8 mouse cellular contexts compared by ENCODE assay signal in genomic region chr16:65105184-65105931, GRCm38 (mm10). TPM values are rescaled to one million over a fixed set of nuclear protein-coding genes. Genes with fewer than 3 reads are reported as not detected.
DNase-seq lines count a peak whose midpoint lies in the region; ATAC-seq and TF ChIP-seq lines count a peak whose summit lies in the region.

TSS of gene Htr1f (minus strand) at chr16:65105854.

- peak within 1 kb of the TSS; percentile 36 for H3K4me3 ChIP-seq in heart, postnatal 0 days (ENCODE audit: low read depth, low read length)
- peak within 1 kb of the TSS; percentile 50 for H3K4me3 ChIP-seq in embryonic facial prominence, embryonic 13.5 days
- H3K4me3 ChIP-seq in limb, embryonic 12.5 days (replicated peaks) = peak within 1 kb of the TSS; percentile 47
- H3K4me3 ChIP-seq in neural tube, embryonic 15.5 days (replicated peaks) = peak within 1 kb of the TSS; percentile 54

- H3K4me2 ChIP-seq in heart, postnatal 0 days (ENCODE audit: low read depth, low read length) = peak within 1 kb of the TSS; percentile 58
- peak within 1 kb of the TSS; percentile 94 for H3K4me2 ChIP-seq in embryonic facial prominence, embryonic 13.5 days
- peak within 1 kb of the TSS; percentile 82 for H3K4me2 ChIP-seq in limb, embryonic 12.5 days
- H3K4me2 ChIP-seq in neural tube, embryonic 15.5 days = peak within 1 kb of the TSS; percentile 94

- H3K4me1 ChIP-seq in heart, postnatal 0 days (ENCODE audit: control insufficient read depth, insufficient read depth) = no peaks in the 10 kb centered on the region
- H3K4me1 ChIP-seq in embryonic facial prominence, embryonic 13.5 days = peaks cover 5% of the 10 kb centered on the region; the same call in 1 of the 2 replicates
- 0 out of 2 replicates have a peak, but pooled peaks cover 4% of the 10 kb centered on the region for H3K4me1 ChIP-seq in limb, embryonic 12.5 days (replicated peaks)
- H3K4me1 ChIP-seq in neural tube, embryonic 15.5 days = peaks cover 7% of the 10 kb centered on the region; the same call in 1 of the 2 replicates

- H3K9me3 ChIP-seq in heart, postnatal 0 days (replicated peaks; ENCODE audit: control insufficient read depth, low read length) = no peaks in the 10 kb centered on the region
- no peaks in the 10 kb centered on the region for H3K9me3 ChIP-seq in embryonic facial prominence, embryonic 13.5 days
- H3K9me3 ChIP-seq in limb, embryonic 12.5 days = no peaks in the 10 kb centered on the region
- H3K9me3 ChIP-seq in neural tube, embryonic 15.5 days (replicated peaks) = no peaks in the 10 kb centered on the region

- no peak within 1 kb of the TSS for H3K27ac ChIP-seq in heart, postnatal 0 days (ENCODE audit: low read depth)
- H3K27ac ChIP-seq in embryonic facial prominence, embryonic 13.5 days = no peak within 1 kb of the TSS
- no peak within 1 kb of the TSS for H3K27ac ChIP-seq in limb, embryonic 12.5 days
- H3K27ac ChIP-seq in neural tube, embryonic 15.5 days (replicated peaks) = no peak within 1 kb of the TSS

- no peak for DNase-seq in heart, postnatal 0 days (ENCODE audit: low spot score)
- no peak for DNase-seq in heart, adult 11 months
- peak; percentile 23 for DNase-seq in Muller cell, postnatal 12 days (ENCODE audit: inconsistent ontology term)
- DNase-seq in testis, postnatal 14 days (ENCODE audit: low spot score) = no peak
- DNase-seq in gastrocnemius, postnatal 36 days = no peak

- TF ChIP-seq CTCF in heart, postnatal 0 days (IDR thresholded peaks at IDR 0.05; ENCODE audit: low read depth) = no peak

- no peak for ATAC-seq in heart, postnatal 0 days (ENCODE audit: insufficient read depth, low read depth)
- no peak for ATAC-seq in embryonic facial prominence, embryonic 13.5 days (ENCODE audit: insufficient number of reproducible peaks, insufficient read depth, low FRiP score, low TSS enrichment, low read depth)
- ATAC-seq in limb, embryonic 12.5 days (ENCODE audit: insufficient number of reproducible peaks, insufficient read depth, low FRiP score, low TSS enrichment, low read depth) = peak; percentile 54; the same call in 1 of the 2 replicates
- ATAC-seq in neural tube, embryonic 15.5 days (ENCODE audit: low FRiP score) = peak; percentile 85

- H3K27me3 ChIP-seq in heart, postnatal 0 days (ENCODE audit: control insufficient read depth, insufficient read depth, low read length) = peaks cover 12% of the 10 kb centered on the region; the same call in 1 of the 2 replicates
- peaks cover 32% of the 10 kb centered on the region for H3K27me3 ChIP-seq in embryonic facial prominence, embryonic 13.5 days
- H3K27me3 ChIP-seq in limb, embryonic 12.5 days = peaks cover 39% of the 10 kb centered on the region
- H3K27me3 ChIP-seq in neural tube, embryonic 15.5 days (replicated peaks) = peaks cover 7% of the 10 kb centered on the region; the same call in 1 of the 2 replicates

- no peaks in the 10 kb centered on the region for H3K36me3 ChIP-seq in heart, postnatal 0 days (replicated peaks; ENCODE audit: control insufficient read depth, insufficient read depth, low read length)
- no peaks in the 10 kb centered on the region for H3K36me3 ChIP-seq in embryonic facial prominence, embryonic 13.5 days
- no peaks in the 10 kb centered on the region for H3K36me3 ChIP-seq in limb, embryonic 12.5 days
- H3K36me3 ChIP-seq in neural tube, embryonic 15.5 days = no peaks in the 10 kb centered on the region

- TF ChIP-seq EP300 in heart, postnatal 0 days (IDR thresholded peaks at IDR 0.05; ENCODE audit: low read depth) = no peak

- H3K9ac ChIP-seq in heart, postnatal 0 days (replicated peaks; ENCODE audit: low read depth, low read length) = no peak within 1 kb of the TSS
- peak within 1 kb of the TSS; percentile 69 for H3K9ac ChIP-seq in embryonic facial prominence, embryonic 13.5 days
- no peak within 1 kb of the TSS; the same call in 1 of the 2 replicates for H3K9ac ChIP-seq in limb, embryonic 12.5 days (replicated peaks)
- H3K9ac ChIP-seq in neural tube, embryonic 15.5 days (replicated peaks) = peak within 1 kb of the TSS; percentile 43

- intact Hi-C loops in gastrocnemius, postnatal 36 days (cut with DNase I) = no loop called here

- WGBS in heart, postnatal 0 days = 4% methylated on average over 41 of the region's 41 CpGs
- 4% methylated on average over 40 of the region's 41 CpGs for WGBS in embryonic facial prominence, embryonic 13.5 days
- WGBS in limb, embryonic 12.5 days = 5% methylated on average over 41 of the region's 41 CpGs
- WGBS in neural tube, embryonic 15.5 days = 4% methylated on average over 40 of the region's 41 CpGs

RNA-seq across cellular contexts. Expression of gene Htr1f, which starts in this region (rescaled TPM):
- total RNA-seq in heart, postnatal 0 days (2014; rRNA removed; ENCODE audit: low replicate concordance) = not detected in 2 replicates
- polyA plus RNA-seq in heart, postnatal 0 days (2015; fragmentation: Nextera tagmentation; extraction: Ambion mirVana) = not detected in 2 replicates
- polyA plus RNA-seq in embryonic facial prominence, embryonic 13.5 days (2015; fragmentation: Nextera tagmentation; extraction: Ambion mirVana) = 0.10 and 0.19 TPM in 2 replicates
- polyA plus RNA-seq in limb, embryonic 12.5 days (2016; fragmentation: Nextera tagmentation; extraction: Ambion mirVana) = 0.10 TPM in 1 of 2 replicates, not detected in the other
- 0.84 and 0.99 TPM in 2 replicates for polyA plus RNA-seq in neural tube, embryonic 15.5 days (2015; fragmentation: Nextera tagmentation; extraction: Ambion mirVana)
- not detected for total RNA-seq in gastrocnemius, postnatal 36 days (2021)

Comparison
In these comparisons a context has a peak if more than half of its experiments do, and no peak if none do; other contexts are left out.
1. Peak in ATAC-seq, H3K4me3 ChIP-seq and H3K4me2 ChIP-seq in limb, embryonic 12.5 days; RNA of the gene not detected or under 1 TPM.
2. Peak in ATAC-seq, H3K4me3 ChIP-seq, H3K9ac ChIP-seq and H3K4me2 ChIP-seq in neural tube, embryonic 15.5 days; RNA of the gene not detected or under 1 TPM.